8 mouse cellular contexts compared by ENCODE assay signal in genomic region chr19:9065621-9066561, GRCm38 (mm10). TPM values are rescaled to one million over a fixed set of nuclear protein-coding genes. Genes with fewer than 3 reads are reported as not detected.
DNase-seq lines count a peak whose midpoint lies in the region; ATAC-seq lines count a peak whose summit lies in the region.

No protein-coding gene starts in this region.

- DNase-seq in neural tube, embryonic 11.5 days (ENCODE audit: low spot score), result peak; percentile 36
- DNase-seq in neural tube, embryonic 10.5 days (ENCODE audit: extremely low spot score, low spot score), result no peak
- peak; percentile 88 for DNase-seq in brain, adult 2 months (ENCODE audit: low read depth, low spot score)
- peak; percentile 54 to 64 for DNase-seq in thymus, postnatal 10 days (ENCODE audit: low spot score in 2 of 2)
- no peak for DNase-seq in cerebellum, adult 11-12 months
- no peak for DNase-seq in ovary, postnatal 14 days (ENCODE audit: low spot score)

- 60% methylated on average over 9 of the region's 9 CpGs for WGBS in neural tube, embryonic 11.5 days
- 73% methylated on average over 9 of the region's 9 CpGs for WGBS in midbrain, embryonic 12.5 days

- H3K36me3 ChIP-seq in neural tube, embryonic 11.5 days (ENCODE audit: control insufficient read depth, insufficient read depth, low read length), result no peaks in the 10 kb centered on the region
- no peaks in the 10 kb centered on the region for H3K36me3 ChIP-seq in midbrain, embryonic 12.5 days

- H3K9ac ChIP-seq in neural tube, embryonic 11.5 days (ENCODE audit: low read length), result no peak overlapping the region
- no peak overlapping the region for H3K9ac ChIP-seq in midbrain, embryonic 12.5 days (replicated peaks)

- H3K27ac ChIP-seq in neural tube, embryonic 11.5 days (ENCODE audit: low read depth, low read length), result no peak overlapping the region
- H3K27ac ChIP-seq in midbrain, embryonic 12.5 days (replicated peaks), result no peak overlapping the region

- no peaks in the 10 kb centered on the region for H3K9me3 ChIP-seq in neural tube, embryonic 11.5 days (ENCODE audit: control insufficient read depth, low read length)
- no peaks in the 10 kb centered on the region for H3K9me3 ChIP-seq in midbrain, embryonic 12.5 days

- H3K27me3 ChIP-seq in neural tube, embryonic 11.5 days (ENCODE audit: control insufficient read depth, insufficient read depth, low read length), result no peaks in the 10 kb centered on the region
- no peaks in the 10 kb centered on the region for H3K27me3 ChIP-seq in midbrain, embryonic 12.5 days

- no peaks in the 10 kb centered on the region for H3K4me1 ChIP-seq in neural tube, embryonic 11.5 days (ENCODE audit: control insufficient read depth, insufficient read depth, low read length)
- peaks cover 11% of the 10 kb centered on the region for H3K4me1 ChIP-seq in midbrain, embryonic 12.5 days

- no peak overlapping the region for H3K4me3 ChIP-seq in neural tube, embryonic 11.5 days (ENCODE audit: low read depth, low read length)
- no peak overlapping the region for H3K4me3 ChIP-seq in midbrain, embryonic 12.5 days

- H3K4me2 ChIP-seq in neural tube, embryonic 11.5 days (ENCODE audit: low read depth), result no peak overlapping the region
- no peak overlapping the region for H3K4me2 ChIP-seq in midbrain, embryonic 12.5 days (replicated peaks)

- no peak for ATAC-seq in neural tube, embryonic 11.5 days (ENCODE audit: insufficient read depth, low FRiP score, low TSS enrichment)
- peak; percentile 67 for ATAC-seq in inflammation-experienced regulatory T-cells, adult 6 months
- ATAC-seq in midbrain, embryonic 12.5 days (ENCODE audit: low FRiP score, low read depth), result peak; percentile 52; the same call in 1 of the 2 replicates

RNA-seq across cellular contexts. Expression of gene Scgb1a1, which starts 21.9 kb away (rescaled TPM):
- polyA plus RNA-seq in neural tube, embryonic 11.5 days (2014; fragmentation: Nextera tagmentation; extraction: Ambion mirVana), result not detected in 2 replicates
- polyA plus RNA-seq in inflammation-experienced regulatory T-cells, adult 6 months (2017; shearing (Covaris generic)), result not detected
- not detected in 2 replicates for polyA plus RNA-seq in midbrain, embryonic 12.5 days (2016; fragmentation: Nextera tagmentation; extraction: Ambion mirVana)

Comparison
In these comparisons a context has a peak if more than half of its experiments do, and no peak if none do; other contexts are left out.
1. DNase-seq: peak in neural tube, embryonic 11.5 days (single experiment), brain, adult 2 months (single experiment) and thymus, postnatal 10 days (2 of 2); none in neural tube, embryonic 10.5 days (single experiment), cerebellum, adult 11-12 months (single experiment) and ovary, postnatal 14 days (single experiment).